Mouse (Mus musculus): ENCODE data around the gene Josd2. TPM values are rescaled to one million over a fixed set of nuclear protein-coding genes. Genes with fewer than 3 reads are reported as not detected.

Josd2 gene
- 88.4 and 99.9 TPM in 2 replicates for polyA plus RNA-seq (2021; fragmentation: Nextera tagmentation)
- long read RNA-seq, experiment 1, transcript Josd2-201 (5 exons, 930 nt) = minor isoform, 6 of 68 reads
- long read RNA-seq, experiment 1, transcript Josd2-204 (5 exons, 864 nt) = major isoform, 37 of 68 reads
- long read RNA-seq, experiment 1, transcript Josd2-202 (5 exons, 858 nt) = minor isoform, 7 of 68 reads
- long read RNA-seq, experiment 1, partial matches to known transcripts = 5 of 68 reads
- long read RNA-seq, experiment 1, other reads (novel, unspliced or antisense) = 10 of 68 reads
- long read RNA-seq, experiment 2, transcript Josd2-204 (5 exons, 864 nt) = minor isoform, 7 of 56 reads
- long read RNA-seq, experiment 2, transcript Josd2-217 (2 exons, 1,557 nt) = major isoform, 8 of 56 reads
- long read RNA-seq, experiment 2, partial matches to known transcripts = 6 of 56 reads
- long read RNA-seq, experiment 2, other reads (novel, unspliced or antisense) = 32 of 56 reads

DNA sequence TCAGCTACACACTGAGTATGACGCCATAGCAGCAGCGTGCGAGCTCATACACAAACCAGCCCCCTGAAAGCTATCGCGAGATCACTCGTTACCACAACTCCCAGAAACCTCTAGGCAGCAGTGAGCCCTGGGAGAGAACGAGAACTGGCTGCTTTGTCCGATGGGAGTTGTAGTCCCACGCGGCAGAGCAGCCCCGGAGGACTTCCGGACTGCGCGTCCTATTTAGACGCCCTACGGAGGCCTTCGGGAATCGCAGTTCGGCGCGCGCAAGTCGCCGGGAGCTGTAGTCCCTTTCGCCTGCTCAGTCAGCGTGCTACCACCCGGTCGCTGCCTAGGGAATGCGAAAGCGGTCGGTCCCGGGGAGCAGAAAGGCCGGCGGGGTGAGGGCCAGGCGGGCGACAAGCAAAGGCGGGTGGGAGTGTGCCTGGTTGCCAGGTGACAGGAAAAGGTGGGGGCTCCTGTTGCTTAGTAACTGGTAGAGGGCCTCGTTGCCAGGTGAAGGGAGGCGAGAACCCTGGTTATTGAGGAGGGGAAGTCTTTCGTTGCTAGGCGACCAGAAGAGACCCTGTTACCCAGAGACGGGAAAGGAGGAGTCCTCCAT lies at the start of gene Josd2:
TSS of gene Josd2 (plus strand) at position 170 of the 601 bp plus-strand sequence.

DNA sequence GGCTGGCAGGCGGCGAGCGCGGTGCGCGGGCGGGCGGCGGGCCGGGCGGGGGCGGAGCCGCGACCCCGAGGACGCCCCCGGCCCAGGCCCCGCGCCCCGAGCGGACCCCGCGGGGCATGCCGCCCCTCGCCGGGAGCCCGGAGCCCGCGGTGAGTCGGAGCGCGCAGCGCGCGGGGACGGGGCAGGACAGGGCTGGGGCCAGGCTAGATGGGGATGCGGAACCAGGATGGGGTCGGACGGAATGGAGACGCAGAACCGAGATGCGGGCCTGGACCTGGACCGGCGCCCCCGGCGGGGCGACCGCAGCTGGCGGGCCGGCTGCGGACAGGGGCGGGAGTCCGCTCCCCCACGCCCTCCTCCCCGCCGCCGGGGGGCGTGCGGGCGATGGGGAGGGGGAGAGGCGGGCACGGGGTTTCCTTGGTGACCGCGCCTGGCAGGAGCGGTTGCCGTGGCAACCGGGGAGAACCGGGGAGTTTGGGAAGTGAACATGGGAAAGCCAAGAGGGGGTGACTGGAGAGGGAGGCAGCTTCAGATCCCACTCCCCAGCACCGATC lies 38.7 kb upstream of the Josd2 start, which contains the start of gene Lrrc4b:
TSS of gene Lrrc4b (plus strand) at position 51 of the 554 bp plus-strand sequence.

DNA sequence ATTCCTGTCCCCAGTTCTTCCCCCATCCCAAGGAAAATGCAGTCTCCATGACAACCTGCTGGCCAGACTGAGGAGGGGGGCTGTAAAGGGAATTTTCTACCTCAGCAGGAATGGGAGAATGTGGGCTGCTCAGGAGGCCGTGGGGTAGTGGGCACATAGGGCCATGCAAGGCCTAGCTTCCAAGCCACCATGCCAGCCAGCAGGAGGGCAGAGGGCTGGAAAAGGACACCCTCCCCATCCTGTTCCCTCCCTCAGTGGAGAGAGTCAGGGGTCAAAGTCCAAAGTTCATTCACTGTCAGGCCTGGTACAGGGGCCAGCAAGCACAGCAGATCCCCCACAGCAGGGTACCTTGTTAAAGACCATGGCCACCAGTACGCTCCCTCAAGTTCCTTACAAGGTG lies 2.7 kb upstream of the Josd2 start, which contains the start of gene Aspdh:
TSS of gene Aspdh (plus strand) at position 281 of the 400 bp plus-strand sequence.

DNA sequence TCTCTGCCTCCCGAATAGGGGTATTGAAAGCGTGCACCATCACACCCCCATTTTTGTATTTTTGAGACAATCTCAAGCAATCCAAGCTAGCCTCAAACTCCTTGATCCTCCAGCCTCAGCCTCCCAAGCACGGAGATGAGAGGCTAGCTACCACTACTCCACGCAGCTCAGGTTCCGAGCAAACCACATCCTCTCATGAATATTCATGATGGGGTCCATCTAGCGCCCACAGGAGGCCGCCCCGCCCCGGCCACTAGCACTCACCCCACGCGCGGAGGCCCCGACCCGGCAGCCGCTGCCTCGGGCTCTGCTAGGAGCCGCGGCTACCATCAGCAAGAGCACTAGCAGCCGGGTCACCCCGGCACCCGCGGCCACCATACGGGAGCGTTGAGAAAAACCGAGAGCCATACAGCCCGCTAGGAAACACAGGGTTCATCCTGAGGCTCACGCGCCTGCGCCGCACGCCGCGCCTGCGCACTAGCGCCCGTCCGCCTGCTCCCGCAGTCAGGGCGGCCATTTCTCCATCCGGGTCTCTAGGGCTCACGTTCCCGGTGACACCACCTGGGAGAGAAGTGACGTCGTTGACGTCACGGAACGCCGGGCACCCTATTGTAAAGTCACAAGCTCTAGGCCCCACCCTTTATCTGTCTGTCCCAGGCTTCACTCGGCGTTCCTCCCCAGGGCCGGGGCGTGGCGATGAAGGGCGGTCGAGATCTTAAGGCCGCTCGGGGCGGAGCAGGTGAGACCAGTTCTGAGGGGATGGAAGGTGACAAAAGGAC lies 28.4 kb downstream of the Josd2 start, which contains the start of the genes Emc10 and Fam71e1:
TSS of gene Emc10 (minus strand) at position 538 of the 779 bp plus-strand sequence.
TSS of gene Fam71e1 (plus strand) at position 590 of the 779 bp plus-strand sequence.

Small RNA genes lying within 50 kb of the gene (microRNA-seq; reads per million reads assigned to microRNA genes)
- gene Mir7052 = 26.8 reads per million, percentile 45 among the genes with 10 or more reads in this experiment

Other genes starting within 250 kb of the Josd2 start
- not detected in 2 replicates for gene Klk1, start 242.6 kb upstream of the Josd2 start, polyA plus RNA-seq (2021; fragmentation: Nextera tagmentation)
- not detected in 2 replicates for gene Gm36864, start 231.8 kb upstream of the Josd2 start, polyA plus RNA-seq (2021; fragmentation: Nextera tagmentation)
- 1.8 and 2.1 TPM in 2 replicates for gene 1700028J19Rik, start 221.3 kb upstream of the Josd2 start, polyA plus RNA-seq (2021; fragmentation: Nextera tagmentation)
- gene 2410002F23Rik, start 221.3 kb upstream of the Josd2 start, polyA plus RNA-seq (2021; fragmentation: Nextera tagmentation) = 110 and 113 TPM in 2 replicates
- gene Acp4, start 210.6 kb upstream of the Josd2 start, polyA plus RNA-seq (2021; fragmentation: Nextera tagmentation) = not detected in 2 replicates
- gene Gm15517, start 206.5 kb upstream of the Josd2 start, polyA plus RNA-seq (2021; fragmentation: Nextera tagmentation) = not detected in 2 replicates
- 3.0 and 3.8 TPM in 2 replicates for gene Clec11a, start 161.1 kb upstream of the Josd2 start, polyA plus RNA-seq (2021; fragmentation: Nextera tagmentation)
- 89.2 and 112 TPM in 2 replicates for gene Shank1, start 157.7 kb upstream of the Josd2 start, polyA plus RNA-seq (2021; fragmentation: Nextera tagmentation)
- gene Syt3, start 83.9 kb upstream of the Josd2 start, polyA plus RNA-seq (2021; fragmentation: Nextera tagmentation) = 46.6 and 59.0 TPM in 2 replicates
- gene 1700008O03Rik, start 82.2 kb upstream of the Josd2 start, polyA plus RNA-seq (2021; fragmentation: Nextera tagmentation) = 1.5 and 2.1 TPM in 2 replicates
- 8.4 and 10.6 TPM in 2 replicates for gene Lrrc4b, start 39.0 kb upstream of the Josd2 start, polyA plus RNA-seq (2021; fragmentation: Nextera tagmentation)
- 0.99 and 1.0 TPM in 2 replicates for gene Aspdh, start 2.6 kb upstream of the Josd2 start, polyA plus RNA-seq (2021; fragmentation: Nextera tagmentation)
- gene Emc10, start 28.5 kb downstream of the Josd2 start, polyA plus RNA-seq (2021; fragmentation: Nextera tagmentation) = 272 and 282 TPM in 2 replicates
- gene Fam71e1, start 28.6 kb downstream of the Josd2 start, polyA plus RNA-seq (2021; fragmentation: Nextera tagmentation) = 7.0 and 9.4 TPM in 2 replicates
- gene Mybpc2, start 56.7 kb downstream of the Josd2 start, polyA plus RNA-seq (2021; fragmentation: Nextera tagmentation) = 0.04 TPM in 1 of 2 replicates, not detected in the other
- gene Spib, start 64.1 kb downstream of the Josd2 start, polyA plus RNA-seq (2021; fragmentation: Nextera tagmentation) = not detected in 2 replicates
- 5.1 and 6.8 TPM in 2 replicates for gene Pold1, start 80.9 kb downstream of the Josd2 start, polyA plus RNA-seq (2021; fragmentation: Nextera tagmentation)
- 35.5 and 38.6 TPM in 2 replicates for gene Nr1h2, start 86.0 kb downstream of the Josd2 start, polyA plus RNA-seq (2021; fragmentation: Nextera tagmentation)
- gene Napsa, start 104.4 kb downstream of the Josd2 start, polyA plus RNA-seq (2021; fragmentation: Nextera tagmentation) = 0.09 and 0.10 TPM in 2 replicates
- 3.3 and 4.2 TPM in 2 replicates for gene Kcnc3, start 122.7 kb downstream of the Josd2 start, polyA plus RNA-seq (2021; fragmentation: Nextera tagmentation)
- 29.7 and 33.9 TPM in 2 replicates for gene Myh14, start 202.9 kb downstream of the Josd2 start, polyA plus RNA-seq (2021; fragmentation: Nextera tagmentation)
- gene Izumo2, start 240.8 kb downstream of the Josd2 start, polyA plus RNA-seq (2021; fragmentation: Nextera tagmentation) = not detected in 2 replicates